Mouse (Mus musculus): ENCODE data around the gene Atp1a4. TPM values are rescaled to one million over a fixed set of nuclear protein-coding genes. Genes with fewer than 3 reads are reported as not detected.

The Atp1a4 gene
- polyA plus RNA-seq, 1 experiment from 2014 or later: not detected

DNA sequence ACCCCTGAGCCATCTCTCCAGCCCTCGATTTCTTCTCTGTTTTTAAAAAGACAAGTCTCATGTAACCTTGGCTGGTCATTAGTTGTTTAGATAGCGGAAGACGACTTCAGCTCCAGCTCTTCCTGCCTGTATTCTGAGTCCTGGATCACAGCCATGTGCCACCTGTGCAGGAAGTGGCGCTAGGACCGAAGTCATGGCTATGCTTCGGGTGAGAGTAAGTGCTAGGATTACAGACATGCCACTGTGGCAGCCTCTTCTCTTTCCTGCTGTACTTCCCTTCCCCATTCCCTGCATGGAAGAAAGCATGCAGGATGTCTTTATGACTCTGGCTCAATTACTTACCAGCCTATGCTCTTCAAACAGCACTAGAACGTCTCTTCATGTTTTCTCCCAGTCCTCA is 79.1 kb downstream of the Atp1a4 start:
- WGBS: 67% methylated on average over 7 of the region's 7 CpGs
- H3K9ac ChIP-seq (replicated peaks; ENCODE audit: low read depth, low read length): no peak overlapping the region
- H3K27me3 ChIP-seq (replicated peaks; ENCODE audit: control insufficient read depth, insufficient read depth, low read length): no peaks in the 10 kb centered on the region
- H3K36me3 ChIP-seq (ENCODE audit: control insufficient read depth, insufficient read depth): peaks cover 27% of the 10 kb centered on the region
- no peak overlapping the region for H3K27ac ChIP-seq (ENCODE audit: low read length)
- H3K4me1 ChIP-seq (replicated peaks; ENCODE audit: control insufficient read depth, insufficient read depth, low read length): no peaks in the 10 kb centered on the region
- H3K4me3 ChIP-seq (replicated peaks; ENCODE audit: low read length): no peak overlapping the region
- H3K4me2 ChIP-seq (ENCODE audit: low read length): no peak overlapping the region
- ATAC-seq: no peak
- H3K9me3 ChIP-seq (ENCODE audit: control insufficient read depth, low read length): no peaks in the 10 kb centered on the region

DNA sequence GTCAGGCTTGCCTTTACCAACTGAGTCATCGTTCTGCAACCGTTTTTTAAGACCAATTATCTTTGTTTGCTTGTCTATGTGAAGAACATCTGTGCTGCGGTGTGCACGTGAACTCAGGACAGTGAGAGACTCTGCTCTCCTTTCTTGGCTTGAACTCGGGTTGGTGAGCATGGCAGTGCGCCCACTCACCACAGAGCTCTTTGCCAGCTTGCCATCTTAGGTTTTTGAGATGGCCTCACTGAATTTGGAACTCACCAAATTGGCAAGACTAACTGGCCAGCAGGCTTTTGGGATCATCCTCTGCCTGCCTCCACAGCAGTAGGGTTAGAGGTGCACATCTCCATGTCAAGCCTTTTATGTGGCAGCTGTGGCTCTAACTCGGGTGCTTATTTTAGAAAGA is 80.4 kb downstream of the Atp1a4 start:
- no peak overlapping the region for H3K9ac ChIP-seq (replicated peaks; ENCODE audit: low read depth, low read length)
- H3K27me3 ChIP-seq (replicated peaks; ENCODE audit: control insufficient read depth, insufficient read depth, low read length): no peaks in the 10 kb centered on the region
- H3K4me2 ChIP-seq (ENCODE audit: low read length): no peak overlapping the region
- H3K9me3 ChIP-seq (ENCODE audit: control insufficient read depth, low read length): no peaks in the 10 kb centered on the region
- peaks cover 34% of the 10 kb centered on the region for H3K36me3 ChIP-seq (ENCODE audit: control insufficient read depth, insufficient read depth)
- ATAC-seq: no peak
- no peak overlapping the region for H3K4me3 ChIP-seq (replicated peaks; ENCODE audit: low read length)
- peaks cover 4% of the 10 kb centered on the region for H3K4me1 ChIP-seq (replicated peaks; ENCODE audit: control insufficient read depth, insufficient read depth, low read length)
- WGBS: 66% methylated on average over 7 of the region's 7 CpGs
- no peak overlapping the region for H3K27ac ChIP-seq (ENCODE audit: low read length)

Other genes with a start within 250 kb of the Atp1a4 start
- gene Vangl2, start 230.0 kb downstream of the Atp1a4 start, polyA plus RNA-seq (2015; fragmentation: Nextera tagmentation; extraction: Ambion mirVana): 40.5 and 42.7 TPM in 2 replicates
- gene Nhlh1, start 200.8 kb downstream of the Atp1a4 start, polyA plus RNA-seq (2015; fragmentation: Nextera tagmentation; extraction: Ambion mirVana): 2.0 TPM in 2 replicates
- 235 and 242 TPM in 2 replicates for gene Copa, start 175.9 kb downstream of the Atp1a4 start, polyA plus RNA-seq (2015; fragmentation: Nextera tagmentation; extraction: Ambion mirVana)
- gene Ncstn, start 175.6 kb downstream of the Atp1a4 start, polyA plus RNA-seq (2015; fragmentation: Nextera tagmentation; extraction: Ambion mirVana): 108 and 112 TPM in 2 replicates
- 155 and 157 TPM in 2 replicates for gene Pex19, start 131.7 kb downstream of the Atp1a4 start, polyA plus RNA-seq (2015; fragmentation: Nextera tagmentation; extraction: Ambion mirVana)
- gene Dcaf8, start 110.3 kb downstream of the Atp1a4 start, polyA plus RNA-seq (2015; fragmentation: Nextera tagmentation; extraction: Ambion mirVana): 106 and 107 TPM in 2 replicates
- 472 and 511 TPM in 2 replicates for gene Pea15a, start 51.6 kb downstream of the Atp1a4 start, polyA plus RNA-seq (2015; fragmentation: Nextera tagmentation; extraction: Ambion mirVana)
- gene Casq1, start 38.5 kb downstream of the Atp1a4 start, polyA plus RNA-seq (2015; fragmentation: Nextera tagmentation; extraction: Ambion mirVana): 4.7 and 7.2 TPM in 2 replicates
- gene Igsf8, start 3.2 kb upstream of the Atp1a4 start, polyA plus RNA-seq (2015; fragmentation: Nextera tagmentation; extraction: Ambion mirVana): 136 and 152 TPM in 2 replicates
- gene Atp1a2, start 39.6 kb upstream of the Atp1a4 start, polyA plus RNA-seq (2015; fragmentation: Nextera tagmentation; extraction: Ambion mirVana): 42.4 and 47.1 TPM in 2 replicates
- 2.6 and 4.2 TPM in 2 replicates for gene Kcnj9, start 70.9 kb upstream of the Atp1a4 start, polyA plus RNA-seq (2015; fragmentation: Nextera tagmentation; extraction: Ambion mirVana)
- gene Kcnj10, start 82.8 kb upstream of the Atp1a4 start, polyA plus RNA-seq (2015; fragmentation: Nextera tagmentation; extraction: Ambion mirVana): 2.1 and 2.2 TPM in 2 replicates
- 4.5 and 4.7 TPM in 2 replicates for gene Pigm, start 118.1 kb upstream of the Atp1a4 start, polyA plus RNA-seq (2015; fragmentation: Nextera tagmentation; extraction: Ambion mirVana)
- gene Slamf9, start 216.9 kb upstream of the Atp1a4 start, polyA plus RNA-seq (2015; fragmentation: Nextera tagmentation; extraction: Ambion mirVana): not detected in 2 replicates
- gene Igsf9, start 223.4 kb upstream of the Atp1a4 start, polyA plus RNA-seq (2015; fragmentation: Nextera tagmentation; extraction: Ambion mirVana): 60.9 and 89.9 TPM in 2 replicates
- gene Tagln2, start 241.6 kb upstream of the Atp1a4 start, polyA plus RNA-seq (2015; fragmentation: Nextera tagmentation; extraction: Ambion mirVana): 53.4 and 56.8 TPM in 2 replicates

All from forebrain, embryonic 16.5 days (tissue).